In genomic region chr7:3292791-3293190, GRCm38 (mm10) we compare ENCODE assay signal across 8 mouse cellular contexts. TPM values are rescaled to one million over a fixed set of nuclear protein-coding genes. Genes with fewer than 3 reads are reported as not detected.
DNase-seq lines count a peak whose midpoint lies in the region; TF ChIP-seq lines count a peak whose summit lies in the region.

No protein-coding gene starts in this region.

- in situ Hi-C loops in ES-E14 (cut with MboI; ENCODE audit: low sequenced_read_pairs in 2 of 2, unreplicated experiment in 2 of 2), result no loop called here

- intact Hi-C loops in heart, postnatal 14 days (cut with DNase I), result no loop called here

- H3K27ac ChIP-seq in ES-E14 (ENCODE audit: insufficient read depth, low read depth, low read length, poor library complexity, severe bottlenecking), result peak overlapping the region; percentile 92

- DNase-seq in ES-E14 (ENCODE audit: low read depth, low spot score), result peak; percentile 93
- DNase-seq in adrenal gland, postnatal 14 days, result peak; percentile 93
- DNase-seq in fibroblast of lung, adult 2 months (ENCODE audit: low read depth), result peak; percentile 76
- peak; percentile 95 for DNase-seq in heart, postnatal 14 days
- DNase-seq in large intestine, adult 2 months (ENCODE audit: low read depth, low spot score), result peak; percentile 91
- DNase-seq in mesoderm, embryonic 11.5 days (ENCODE audit: low read depth, low spot score), result peak; percentile 78
- peak; percentile 21 to 40 for DNase-seq in spleen, postnatal 14 days (ENCODE audit: low spot score in 2 of 2)
- DNase-seq in T-cell, adult 2 months (ENCODE audit: low spot score), result no peak

- peak overlapping the region; percentile 80 to 87 for H3K4me3 ChIP-seq in ES-E14 (ENCODE audit: insufficient read depth in 1 of 2, low read depth in 1 of 2, low read length in 2 of 2, poor library complexity in 1 of 2, severe bottlenecking in 1 of 2)

- H3K9me3 ChIP-seq in ES-E14 (ENCODE audit: control insufficient read depth, insufficient read depth, low read depth, low read length), result no peaks in the 10 kb centered on the region

- peak overlapping the region; percentile 88 for H3K9ac ChIP-seq in ES-E14 (ENCODE audit: insufficient read depth, low read depth, low read length, poor library complexity, severe bottlenecking)

- WGBS in large intestine, adult 2 months, result under 1% methylated on average over 14 of the region's 14 CpGs

- peaks cover 15% of the 10 kb centered on the region for H3K36me3 ChIP-seq in ES-E14 (ENCODE audit: control insufficient read depth, insufficient read depth, low read length, poor library complexity, severe bottlenecking)

- peaks cover 2 to 14% of the 10 kb centered on the region in 2 experiments; a peak in 2 of 4 replicates for H3K4me1 ChIP-seq in ES-E14 (ENCODE audit: control insufficient read depth in 2 of 2, insufficient read depth in 2 of 2, low read length in 2 of 2, poor library complexity in 1 of 2)

TF ChIP-seq in ES-E14, 5 proteins besides CTCF, POLR2A, EP300 and RAD21:
- TF ChIP-seq MAFK (IDR thresholded peaks at IDR 0.05; ENCODE audit: insufficient read depth, low read depth, low read length) (no peak), HCFC1 (IDR thresholded peaks at IDR 0.05; ENCODE audit: borderline replicate concordance, insufficient read depth, low read length) (0 out of 2 replicates have a peak, but pooled peaks have one; percentile 36), CHD2 (IDR thresholded peaks at IDR 0.05; ENCODE audit: low read depth, low read length) (peak; percentile 66), ZNF384 (IDR thresholded peaks at IDR 0.05; ENCODE audit: low read depth, low read length) (no peak), ZC3H11A (IDR thresholded peaks at IDR 0.05; ENCODE audit: borderline replicate concordance, low read depth, low read length) (no peak)

RNA-seq across cellular contexts. Expression of gene Prkcg, which starts 3.8 kb away (rescaled TPM):
- 6.6 and 7.3 TPM in 2 replicates for total RNA-seq in ES-E14 (2012; rRNA removed)
- total RNA-seq in adrenal gland, postnatal 14 days (2021), result 2.1 and 2.3 TPM in 2 replicates
- total RNA-seq in heart, postnatal 14 days (2021), result 1 to 10 TPM; 3.2 to 3.5 TPM
- 0.51 and 0.99 TPM in 2 replicates for polyA plus RNA-seq in large intestine, adult 2 months (2012; rRNA removed)

RNA-seq across cellular contexts. Expression of gene Myadm, which starts 3.9 kb away (rescaled TPM):
- total RNA-seq in ES-E14 (2012; rRNA removed), result 80.8 and 84.1 TPM in 2 replicates
- total RNA-seq in adrenal gland, postnatal 14 days (2021), result 94.6 and 99.3 TPM in 2 replicates
- 100 to 1,000 TPM; 196 to 216 TPM for total RNA-seq in heart, postnatal 14 days (2021)
- polyA plus RNA-seq in large intestine, adult 2 months (2012; rRNA removed), result 127 and 164 TPM in 2 replicates

RNA-seq across cellular contexts. Expression of gene Cacng7, which starts 40.0 kb away (rescaled TPM):
- total RNA-seq in ES-E14 (2012; rRNA removed), result 14.4 and 16.0 TPM in 2 replicates
- 7.3 and 10.9 TPM in 2 replicates for total RNA-seq in adrenal gland, postnatal 14 days (2021)
- total RNA-seq in heart, postnatal 14 days (2021), result 1 to 10 TPM; 5.3 to 5.6 TPM
- polyA plus RNA-seq in large intestine, adult 2 months (2012; rRNA removed), result 4.0 and 5.9 TPM in 2 replicates

RNA-seq across cellular contexts. Expression of gene Nlrp12, which starts 43.3 kb away (rescaled TPM):
- 3.7 and 8.0 TPM in 2 replicates for total RNA-seq in ES-E14 (2012; rRNA removed)
- 0.15 TPM in 1 of 2 replicates, not detected in the other for total RNA-seq in adrenal gland, postnatal 14 days (2021)
- not detected for total RNA-seq in heart, postnatal 14 days (2021)
- polyA plus RNA-seq in large intestine, adult 2 months (2012; rRNA removed), result 0.12 TPM in 1 of 2 replicates, not detected in the other
